Mouse (Mus musculus) liver, embryonic 11.5 days (tissue): ENCODE results near the gene Spock2. TPM values are rescaled to one million over a fixed set of nuclear protein-coding genes. Genes with fewer than 3 reads are reported as not detected.
"Not testable (repeated sequence)": the region's sequence is repeated elsewhere in the genome, so short reads cannot be mapped to it uniquely, and the experiment has no call there.

ENCODE experiments used
- ATAC-seq: fragments of 200-750 bp; cut with Nextera tagmentation; replicated peaks from 2 replicates; pipeline ENCODE4 v1.8.0; 2017; ENCODE audit warnings: moderate number of reproducible peaks, mild to moderate bottlenecking, moderate TSS enrichment, moderate library complexity; ENCODE audit not compliant: low FRiP score
- DNase-seq: peaks from one replicate; pipeline ENCODE4 v3.0.0-alpha.2; 2017; ENCODE audit warnings: low spot score
- H3K27ac ChIP-seq: fragments of 300-500 bp; sonication (generic); 2 replicates; pipeline ENCODE4 v1.5.1; 2014; ENCODE audit warnings: mild to moderate bottlenecking, low read depth, low read length, control low read depth
- H3K27me3 ChIP-seq: fragments of 300-500 bp; sonication (generic); replicated peaks from 2 replicates; pipeline ENCODE4 v1.6.1; 2014; ENCODE audit warnings: low read length, mixed read lengths; ENCODE audit not compliant: control insufficient read depth, insufficient read depth
- H3K36me3 ChIP-seq: fragments of 300-500 bp; sonication (generic); 2 replicates; pipeline ENCODE4 v1.6.1; 2014; ENCODE audit warnings: mild to moderate bottlenecking, low read length, moderate library complexity, mixed read lengths; ENCODE audit not compliant: control insufficient read depth, insufficient read depth
- H3K4me1 ChIP-seq: fragments of 300-500 bp; sonication (generic); replicated peaks from 2 replicates; pipeline ENCODE4 v1.6.1; 2014; ENCODE audit warnings: low read length, mixed read lengths; ENCODE audit not compliant: control insufficient read depth, insufficient read depth
- H3K4me2 ChIP-seq: fragments of 300-500 bp; sonication (generic); 2 replicates; pipeline ENCODE4 v1.6.1; 2014; ENCODE audit warnings: mild to moderate bottlenecking, control low read depth, moderate library complexity
- H3K4me3 ChIP-seq: fragments of 300-500 bp; sonication (generic); 2 replicates; pipeline ENCODE4 v1.5.1; 2014; ENCODE audit warnings: low read depth, low read length, control low read depth
- H3K9ac ChIP-seq: fragments of 300-500 bp; sonication (generic); 2 replicates; pipeline ENCODE4 v1.6.1; 2014; ENCODE audit warnings: low read depth, low read length, control low read depth
- H3K9me3 ChIP-seq: fragments of 300-500 bp; sonication (generic); 2 replicates; pipeline ENCODE4 v1.6.1; 2016; ENCODE audit warnings: low read length, inconsistent platforms, mixed read lengths; ENCODE audit not compliant: control insufficient read depth
- WGBS: fragments of 180-500 bp; shearing (Covaris S2); extraction: QIAGEN DNeasy Blood & Tissue Kit; methylation state at CpG from one replicate; pipeline ENCODE4 v1.1.7; 2014; 5-methylcytosine and 5-hydroxymethylcytosine counted together
- polyA plus RNA-seq: library from polyadenylated mRNA; unstranded; fragments of >200 nt; fragmentation: Nextera tagmentation; extraction: Ambion mirVana; gene quantifications from 2 replicates; pipeline ENCODE4 v1.2.1, GENCODE M21; 2014

Spock2 gene
- polyA plus RNA-seq, 1 experiment from 2014 or later: 0.44 TPM

- Histone ChIP-seq H3K4me3 (no peak overlapping the region), H3K27me3 (0 out of 2 replicates have a peak, but pooled peaks cover 3% of the 10 kb centered on the region), H3K4me2 (no peak overlapping the region), H3K9me3 (no peaks in the 10 kb centered on the region), H3K9ac (no peak overlapping the region), H3K36me3 (no peaks in the 10 kb centered on the region), H3K4me1 (no peaks in the 10 kb centered on the region; the same call in 1 of the 2 replicates), H3K27ac (no peak overlapping the region)
- ATAC-seq (no peak), DNase-seq (no peak)
- 76% methylated on average over 9 of the region's 9 CpGs for WGBS
Observed at GRCm38 (mm10) chr10:60128287-60128686, 22.3 kb downstream of the Spock2 start.

- DNase-seq: no peak
- H3K27me3 ChIP-seq: 0 out of 2 replicates have a peak, but pooled peaks cover 10% of the 10 kb centered on the region
- no peaks in the 10 kb centered on the region for H3K36me3 ChIP-seq
- ATAC-seq: no peak
- no peak overlapping the region for H3K4me2 ChIP-seq
- no peaks in the 10 kb centered on the region for H3K9me3 ChIP-seq
- no peak overlapping the region for H3K27ac ChIP-seq
- H3K9ac ChIP-seq: no peak overlapping the region
- no peaks in the 10 kb centered on the region; the same call in 1 of the 2 replicates for H3K4me1 ChIP-seq
- WGBS: 77% methylated on average over 4 of the region's 4 CpGs
- no peak overlapping the region for H3K4me3 ChIP-seq
Observed at GRCm38 (mm10) chr10:60130504-60130903, 24.5 kb downstream of the Spock2 start.

GRCm38 (mm10) chr10:60133501-60133900 lies 27.5 kb downstream of the Spock2 start:
- DNase-seq (no peak), ATAC-seq (no peak)

GRCm38 (mm10) chr10:60134201-60134600 lies 28.2 kb downstream of the Spock2 start:
- Histone ChIP-seq H3K27ac (no peak overlapping the region), H3K4me2 (no peak overlapping the region), H3K36me3 (no peaks in the 10 kb centered on the region), H3K27me3 (0 out of 2 replicates have a peak, but pooled peaks cover 7% of the 10 kb centered on the region), H3K4me3 (no peak overlapping the region), H3K9me3 (no peaks in the 10 kb centered on the region), H3K4me1 (no peaks in the 10 kb centered on the region), H3K9ac (no peak overlapping the region)
- 36% methylated on average over 9 of the region's 9 CpGs for WGBS
- ATAC-seq (no peak), DNase-seq (no peak)

More at GRCm38 (mm10) chr10:60133501-60133900, 27.5 kb downstream of the Spock2 start:
- H3K4me1 ChIP-seq: no peaks in the 10 kb centered on the region
- no peak overlapping the region for H3K9ac ChIP-seq
- H3K36me3 ChIP-seq: no peaks in the 10 kb centered on the region
- H3K27ac ChIP-seq: no peak overlapping the region
- 33% methylated on average over 6 of the region's 6 CpGs for WGBS
- 0 out of 2 replicates have a peak, but pooled peaks cover 7% of the 10 kb centered on the region for H3K27me3 ChIP-seq
- H3K4me2 ChIP-seq: no peak overlapping the region
- H3K4me3 ChIP-seq: no peak overlapping the region
- H3K9me3 ChIP-seq: no peaks in the 10 kb centered on the region

GRCm38 (mm10) chr10:60136010-60136409 lies 30.0 kb downstream of the Spock2 start:
- not testable (repeated sequence) for H3K27ac ChIP-seq, H3K4me3 ChIP-seq, H3K27me3 ChIP-seq, H3K36me3 ChIP-seq, H3K4me2 ChIP-seq, H3K9me3 ChIP-seq, DNase-seq, H3K9ac ChIP-seq, H3K4me1 ChIP-seq, ATAC-seq
- 48% methylated on average over 1 of the region's 1 CpGs for WGBS

GRCm38 (mm10) chr10:60136935-60137334 lies 30.9 kb downstream of the Spock2 start:
- Histone ChIP-seq H3K9me3 (no peaks in the 10 kb centered on the region), H3K27ac (no peak overlapping the region), H3K4me1 (no peaks in the 10 kb centered on the region), H3K9ac (no peak overlapping the region), H3K4me2 (no peak overlapping the region), H3K4me3 (no peak overlapping the region), H3K27me3 (0 out of 2 replicates have a peak, but pooled peaks cover 7% of the 10 kb centered on the region), H3K36me3 (no peaks in the 10 kb centered on the region)
- 76% methylated on average over 7 of the region's 7 CpGs for WGBS
- DNase-seq: no peak
- no peak for ATAC-seq

- Histone ChIP-seq H3K9me3 (no peaks in the 10 kb centered on the region), H3K27me3 (0 out of 2 replicates have a peak, but pooled peaks cover 5% of the 10 kb centered on the region), H3K4me3 (no peak overlapping the region), H3K4me1 (no peaks in the 10 kb centered on the region), H3K9ac (no peak overlapping the region), H3K27ac (no peak overlapping the region), H3K4me2 (no peak overlapping the region), H3K36me3 (no peaks in the 10 kb centered on the region)
- WGBS: 86% methylated on average over 5 of the region's 5 CpGs
- DNase-seq (no peak), ATAC-seq (no peak)
Observed at GRCm38 (mm10) chr10:60138680-60139079, 32.7 kb downstream of the Spock2 start.

GRCm38 (mm10) chr10:60140751-60141150 lies 34.7 kb downstream of the Spock2 start:
- no peaks in the 10 kb centered on the region for H3K36me3 ChIP-seq
- ATAC-seq (no peak), DNase-seq (no peak)
- H3K9me3 ChIP-seq: no peaks in the 10 kb centered on the region
- 79% methylated on average over 4 of the region's 4 CpGs for WGBS
- no peaks in the 10 kb centered on the region for H3K27me3 ChIP-seq
- H3K4me3 ChIP-seq: no peak overlapping the region
- H3K4me2 ChIP-seq: no peak overlapping the region
- no peak overlapping the region for H3K27ac ChIP-seq
- no peaks in the 10 kb centered on the region for H3K4me1 ChIP-seq
- H3K9ac ChIP-seq: no peak overlapping the region

GRCm38 (mm10) chr10:60141656-60142160 lies 35.7 kb downstream of the Spock2 start:
- Histone ChIP-seq H3K36me3 (no peaks in the 10 kb centered on the region), H3K4me2 (no peak overlapping the region), H3K4me1 (no peaks in the 10 kb centered on the region), H3K9ac (no peak overlapping the region), H3K27me3 (no peaks in the 10 kb centered on the region), H3K4me3 (no peak overlapping the region), H3K9me3 (no peaks in the 10 kb centered on the region), H3K27ac (no peak overlapping the region)
- ATAC-seq: no peak
- no peak for DNase-seq
- 87% methylated on average over 3 of the region's 3 CpGs for WGBS
